In the genomic region with DNA sequence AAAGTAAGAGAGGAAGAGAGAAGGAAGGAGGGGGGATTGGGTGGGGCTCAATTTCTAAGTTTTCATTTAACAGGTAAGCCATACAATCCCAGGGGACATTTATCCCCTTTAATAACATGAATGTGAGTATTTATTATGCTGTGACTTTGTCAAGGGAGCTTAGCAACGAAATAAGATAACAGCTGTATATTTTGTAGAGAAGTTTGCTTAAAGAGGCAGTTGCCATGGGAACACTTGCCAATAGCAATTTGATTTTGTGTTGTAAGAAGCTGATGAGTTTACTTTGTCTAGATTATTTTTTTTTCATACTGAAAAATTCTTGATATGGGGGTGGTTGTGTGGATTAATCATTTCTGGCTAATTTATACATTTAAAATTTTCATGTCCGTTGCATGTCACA, we compare ENCODE assay signal across 29 mouse cellular contexts.
DNase-seq lines count a peak whose midpoint lies in the region; ATAC-seq lines count a peak whose summit lies in the region.
"Had no signal": no experiment of that assay in that cellular context is flagged by ENCODE, and none has a peak within 500 bp of the region (broad histone marks: within the 10 kb centered on the region; RNA-seq: fewer than 3 reads in every experiment).

No protein-coding gene starts in this region.

- WGBS in forebrain, embryonic 16.5 days: 66% methylated on average over 2 of the region's 2 CpGs
- WGBS in forebrain, embryonic 11.5 days: 81% methylated on average over 2 of the region's 2 CpGs
- WGBS in midbrain, embryonic 16.5 days: 60% methylated on average over 2 of the region's 2 CpGs
- 82% methylated on average over 2 of the region's 2 CpGs for WGBS in midbrain, embryonic 10.5 days

- no peaks in the 10 kb centered on the region for H3K27me3 ChIP-seq in forebrain, embryonic 16.5 days (replicated peaks; ENCODE audit: control insufficient read depth, insufficient read depth, low read length)
- H3K27me3 ChIP-seq in forebrain, embryonic 11.5 days (ENCODE audit: control insufficient read depth, insufficient read depth, low read length): no peaks in the 10 kb centered on the region
- no peaks in the 10 kb centered on the region for H3K27me3 ChIP-seq in midbrain, embryonic 16.5 days (ENCODE audit: control insufficient read depth, insufficient read depth, low read depth, low read length)
- no peaks in the 10 kb centered on the region for H3K27me3 ChIP-seq in midbrain, embryonic 10.5 days (ENCODE audit: low read depth, poor library complexity, severe bottlenecking)
- H3K27me3 ChIP-seq: hindbrain, embryonic 15.5 days; intestine, embryonic 15.5 days; limb, embryonic 15.5 days; liver, embryonic 13.5 days; neural tube, embryonic 12.5 days had no signal

- H3K4me1 ChIP-seq in forebrain, embryonic 16.5 days (replicated peaks; ENCODE audit: control insufficient read depth, insufficient read depth, low read length): no peaks in the 10 kb centered on the region
- no peaks in the 10 kb centered on the region for H3K4me1 ChIP-seq in forebrain, embryonic 11.5 days (replicated peaks; ENCODE audit: control insufficient read depth, insufficient read depth, low read length)
- 0 out of 2 replicates have a peak, but pooled peaks cover 5% of the 10 kb centered on the region for H3K4me1 ChIP-seq in midbrain, embryonic 16.5 days (ENCODE audit: control insufficient read depth, insufficient read depth, low read length)
- H3K4me1 ChIP-seq in midbrain, embryonic 10.5 days: no peaks in the 10 kb centered on the region
- H3K4me1 ChIP-seq: hindbrain, embryonic 10.5 days; hindbrain, embryonic 15.5 days; intestine, embryonic 15.5 days; limb, embryonic 10.5 days; limb, embryonic 15.5 days; liver, embryonic 13.5 days; neural tube, embryonic 12.5 days had no signal

- no peak overlapping the region for H3K4me2 ChIP-seq in forebrain, embryonic 16.5 days (ENCODE audit: low read length)
- no peak overlapping the region for H3K4me2 ChIP-seq in forebrain, embryonic 11.5 days (ENCODE audit: low read depth, low read length, severe bottlenecking)
- no peak overlapping the region for H3K4me2 ChIP-seq in midbrain, embryonic 16.5 days (ENCODE audit: low read length)
- H3K4me2 ChIP-seq: hindbrain, embryonic 15.5 days; intestine, embryonic 15.5 days; limb, embryonic 15.5 days; liver, embryonic 13.5 days; midbrain, embryonic 11.5 days; neural tube, embryonic 12.5 days had no signal

- H3K36me3 ChIP-seq in forebrain, embryonic 16.5 days (ENCODE audit: control insufficient read depth, insufficient read depth): no peaks in the 10 kb centered on the region
- no peaks in the 10 kb centered on the region for H3K36me3 ChIP-seq in forebrain, embryonic 11.5 days (ENCODE audit: control insufficient read depth, insufficient read depth, low read length)
- H3K36me3 ChIP-seq in midbrain, embryonic 16.5 days (ENCODE audit: control insufficient read depth, insufficient read depth, low read length): no peaks in the 10 kb centered on the region
- H3K36me3 ChIP-seq in midbrain, embryonic 10.5 days: no peaks in the 10 kb centered on the region
- H3K36me3 ChIP-seq: hindbrain, embryonic 10.5 days; hindbrain, embryonic 15.5 days; intestine, embryonic 15.5 days; limb, embryonic 10.5 days; limb, embryonic 15.5 days; liver, embryonic 13.5 days; neural tube, embryonic 12.5 days had no signal

- no peak overlapping the region for H3K27ac ChIP-seq in forebrain, embryonic 16.5 days (ENCODE audit: low read length)
- no peak overlapping the region for H3K27ac ChIP-seq in forebrain, embryonic 11.5 days (ENCODE audit: low read depth, low read length)
- H3K27ac ChIP-seq in midbrain, embryonic 16.5 days (ENCODE audit: low read length): no peak overlapping the region
- H3K27ac ChIP-seq in midbrain, embryonic 10.5 days (replicated peaks): no peak overlapping the region
- H3K27ac ChIP-seq: hindbrain, embryonic 10.5 days; hindbrain, embryonic 15.5 days; intestine, embryonic 15.5 days; kidney, postnatal 0 days; limb, embryonic 10.5 days; limb, embryonic 15.5 days; liver, embryonic 13.5 days; neural tube, embryonic 12.5 days; stomach, postnatal 0 days had no signal

- no peak overlapping the region for H3K9ac ChIP-seq in forebrain, embryonic 16.5 days (replicated peaks; ENCODE audit: low read depth, low read length)
- H3K9ac ChIP-seq in forebrain, embryonic 11.5 days (ENCODE audit: low read length): no peak overlapping the region
- H3K9ac ChIP-seq in midbrain, embryonic 16.5 days (ENCODE audit: low read depth, low read length): no peak overlapping the region
- H3K9ac ChIP-seq: hindbrain, embryonic 15.5 days; intestine, embryonic 15.5 days; limb, embryonic 15.5 days; liver, embryonic 13.5 days; neural tube, embryonic 12.5 days had no signal

- ATAC-seq in forebrain, embryonic 16.5 days: peak; percentile 71
- no peak for ATAC-seq in forebrain, embryonic 11.5 days (replicated peaks; ENCODE audit: low FRiP score)
- 0 out of 2 replicates have a peak, but pooled peaks have one; percentile 21 for ATAC-seq in midbrain, embryonic 16.5 days
- ATAC-seq: CD4-positive, CD25-positive, alpha-beta regulatory T cell, adult 4 months; intestine, embryonic 15.5 days had no signal

- H3K4me3 ChIP-seq in forebrain, embryonic 16.5 days (replicated peaks; ENCODE audit: low read length): no peak overlapping the region
- no peak overlapping the region for H3K4me3 ChIP-seq in forebrain, embryonic 11.5 days (ENCODE audit: low read depth, low read length)
- H3K4me3 ChIP-seq in midbrain, embryonic 16.5 days (ENCODE audit: low read depth, low read length): no peak overlapping the region
- H3K4me3 ChIP-seq in midbrain, embryonic 10.5 days: no peak overlapping the region
- H3K4me3 ChIP-seq: hindbrain, embryonic 10.5 days; hindbrain, embryonic 15.5 days; intestine, embryonic 15.5 days; limb, embryonic 10.5 days; limb, embryonic 15.5 days; liver, embryonic 13.5 days; neural tube, embryonic 12.5 days had no signal

- no peak for DNase-seq in forebrain, embryonic 11.5 days (ENCODE audit: low spot score)
- DNase-seq in midbrain, embryonic 10.5 days (ENCODE audit: low spot score): no peak
- DNase-seq in brain, embryonic 18.5 days (ENCODE audit: low read depth, low spot score): peak; percentile 40
- no peak for DNase-seq in urinary bladder, postnatal 14 days (ENCODE audit: low spot score)
- no peak for DNase-seq in heart, adult 18-20 months
- DNase-seq: adrenal gland, postnatal 25 days; cerebellum, adult 8-10 months; cerebellum, postnatal 25 days; gastrocnemius, postnatal 10 days; heart, postnatal 14 days; kidney, adult 2 months; kidney, postnatal 4 days; liver, embryonic 13.5 days; lung, postnatal 14 days; right cerebral cortex, postnatal 4 days; thymus, adult 2 months; thymus, postnatal 36 days had no signal

- H3K9me3 ChIP-seq in forebrain, embryonic 16.5 days (ENCODE audit: control insufficient read depth, low read length): no peaks in the 10 kb centered on the region
- H3K9me3 ChIP-seq in forebrain, embryonic 11.5 days (ENCODE audit: control insufficient read depth, low read length): no peaks in the 10 kb centered on the region
- H3K9me3 ChIP-seq in midbrain, embryonic 16.5 days (replicated peaks; ENCODE audit: control insufficient read depth, low read length, poor library complexity, severe bottlenecking): no peaks in the 10 kb centered on the region
- no peaks in the 10 kb centered on the region for H3K9me3 ChIP-seq in midbrain, embryonic 10.5 days (replicated peaks)
- H3K9me3 ChIP-seq: hindbrain, embryonic 10.5 days; hindbrain, embryonic 15.5 days; intestine, embryonic 15.5 days; limb, embryonic 10.5 days; limb, embryonic 15.5 days; liver, embryonic 13.5 days; neural tube, embryonic 12.5 days had no signal
